ENCODE assay signal across 27 mouse cellular contexts in the genomic region with DNA sequence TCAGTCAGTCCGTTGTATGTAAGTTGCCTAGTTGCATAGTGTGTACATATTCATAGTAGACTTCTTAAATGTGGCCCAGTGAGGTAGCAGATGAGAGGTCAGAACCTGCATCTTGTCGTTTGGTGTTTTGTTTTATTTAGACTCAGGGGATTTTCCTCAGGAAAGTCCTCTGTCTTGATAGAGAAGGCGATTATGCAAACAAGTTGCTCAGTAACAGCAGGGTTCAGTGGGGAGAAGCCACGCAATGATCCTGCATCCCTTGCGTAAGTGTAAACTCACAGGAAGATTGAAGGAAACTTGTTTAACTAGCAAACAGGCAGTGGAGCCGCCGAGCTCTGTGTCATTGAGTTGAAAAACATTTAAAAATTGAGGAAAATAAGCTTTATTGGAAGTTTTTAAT. TPM values are rescaled to one million over a fixed set of nuclear protein-coding genes. Genes with fewer than 3 reads are reported as not detected.
A peak's percentile ranks its signal among the peaks of the same experiment; 100 is the strongest.
DNase-seq lines count a peak whose midpoint lies in the region; ATAC-seq and TF ChIP-seq lines count a peak whose summit lies in the region.
"Had no signal": no experiment of that assay in that cellular context is flagged by ENCODE, and none has a peak within 500 bp of the region (broad histone marks: within the 10 kb centered on the region; RNA-seq: fewer than 3 reads in every experiment).

No protein-coding gene starts in this region.

- no peaks in the 10 kb centered on the region for H3K27me3 ChIP-seq in forebrain, embryonic 11.5 days (ENCODE audit: control insufficient read depth, insufficient read depth, low read length)
- no peaks in the 10 kb centered on the region for H3K27me3 ChIP-seq in forebrain, embryonic 13.5 days
- no peaks in the 10 kb centered on the region for H3K27me3 ChIP-seq in liver, postnatal 0 days (ENCODE audit: insufficient read depth, low read length)
- H3K27me3 ChIP-seq in liver, embryonic 11.5 days (replicated peaks; ENCODE audit: control insufficient read depth, insufficient read depth, low read length) = no peaks in the 10 kb centered on the region
- H3K27me3 ChIP-seq: embryonic facial prominence, embryonic 13.5 days; forebrain, embryonic 15.5 days; hindbrain, embryonic 13.5 days; intestine, embryonic 15.5 days had no signal

- TF ChIP-seq EP300 in liver, postnatal 0 days (IDR thresholded peaks at IDR 0.05; ENCODE audit: low read depth) = no peak

- intact Hi-C loops in left cerebral cortex, postnatal 10 days (cut with DNase I) = no loop called here

- H3K36me3 ChIP-seq in forebrain, embryonic 11.5 days (ENCODE audit: control insufficient read depth, insufficient read depth, low read length) = no peaks in the 10 kb centered on the region
- peaks cover 16% of the 10 kb centered on the region for H3K36me3 ChIP-seq in forebrain, embryonic 13.5 days (ENCODE audit: poor library complexity, severe bottlenecking)
- no peaks in the 10 kb centered on the region; the same call in 1 of the 2 replicates for H3K36me3 ChIP-seq in liver, postnatal 0 days (replicated peaks; ENCODE audit: insufficient read depth, low read length)
- H3K36me3 ChIP-seq in liver, embryonic 11.5 days (ENCODE audit: control insufficient read depth, insufficient read depth, low read length) = peaks cover 7% of the 10 kb centered on the region; the same call in 1 of the 2 replicates

- WGBS in forebrain, embryonic 11.5 days = 69% methylated on average over 7 of the region's 7 CpGs
- WGBS in forebrain, embryonic 13.5 days = 54% methylated on average over 7 of the region's 7 CpGs
- WGBS in liver, postnatal 0 days (ENCODE audit: insufficient replicate concordance) = 65% methylated on average over 7 of the region's 7 CpGs
- 75% methylated on average over 7 of the region's 7 CpGs for WGBS in liver, embryonic 11.5 days

- H3K4me1 ChIP-seq in forebrain, embryonic 11.5 days (replicated peaks; ENCODE audit: control insufficient read depth, insufficient read depth, low read length) = no peaks in the 10 kb centered on the region
- H3K4me1 ChIP-seq in forebrain, embryonic 13.5 days = peaks cover 8% of the 10 kb centered on the region; the same call in 1 of the 2 replicates
- H3K4me1 ChIP-seq in liver, postnatal 0 days (ENCODE audit: insufficient read depth) = 0 out of 2 replicates have a peak, but pooled peaks cover 4% of the 10 kb centered on the region
- H3K4me1 ChIP-seq in liver, embryonic 11.5 days (replicated peaks; ENCODE audit: control insufficient read depth, insufficient read depth, low read length) = no peaks in the 10 kb centered on the region
- H3K4me1 ChIP-seq: embryonic facial prominence, embryonic 10.5 days; embryonic facial prominence, embryonic 13.5 days; hindbrain, embryonic 10.5 days; hindbrain, embryonic 13.5 days; intestine, embryonic 15.5 days had no signal

- H3K9ac ChIP-seq in forebrain, embryonic 11.5 days (ENCODE audit: low read length) = no peak overlapping the region
- H3K9ac ChIP-seq in forebrain, embryonic 13.5 days = no peak overlapping the region
- H3K9ac ChIP-seq in liver, postnatal 0 days (replicated peaks) = no peak overlapping the region
- no peak overlapping the region for H3K9ac ChIP-seq in liver, embryonic 11.5 days (ENCODE audit: low read depth, low read length)
- H3K9ac ChIP-seq: embryonic facial prominence, embryonic 13.5 days; forebrain, embryonic 15.5 days; hindbrain, embryonic 13.5 days; intestine, embryonic 15.5 days had no signal

- no peak for ATAC-seq in forebrain, embryonic 11.5 days (replicated peaks; ENCODE audit: low FRiP score)
- no peak for ATAC-seq in forebrain, embryonic 13.5 days
- ATAC-seq in liver, postnatal 0 days = peak; percentile 29; the same call in 1 of the 2 replicates
- ATAC-seq in liver, embryonic 11.5 days (replicated peaks; ENCODE audit: low FRiP score) = no peak
- peak; percentile 66 for ATAC-seq in granulocyte monocyte progenitor cell, adult 5-6 weeks (replicated peaks; ENCODE audit: poor library complexity, severe bottlenecking)
- ATAC-seq: activated CD4-positive, CD25-positive, alpha-beta regulatory T cell, adult 4 months; CD4-positive, CD25-positive, alpha-beta regulatory T cell, adult 4 months; forebrain, embryonic 15.5 days; hindbrain, embryonic 16.5 days; intestine, embryonic 15.5 days had no signal

- H3K4me3 ChIP-seq in forebrain, embryonic 11.5 days (ENCODE audit: low read depth, low read length) = no peak overlapping the region
- H3K4me3 ChIP-seq in forebrain, embryonic 13.5 days = no peak overlapping the region
- H3K4me3 ChIP-seq in liver, postnatal 0 days (ENCODE audit: low read depth, low read length) = no peak overlapping the region
- no peak overlapping the region for H3K4me3 ChIP-seq in liver, embryonic 11.5 days (ENCODE audit: low read depth, low read length)
- H3K4me3 ChIP-seq: embryonic facial prominence, embryonic 10.5 days; embryonic facial prominence, embryonic 13.5 days; forebrain, embryonic 10.5 days; forebrain, embryonic 15.5 days; hindbrain, embryonic 10.5 days; hindbrain, embryonic 13.5 days; intestine, embryonic 15.5 days had no signal

- no peak for TF ChIP-seq CTCF in liver, postnatal 0 days (IDR thresholded peaks at IDR 0.05; ENCODE audit: low read depth)

- no peaks in the 10 kb centered on the region for H3K9me3 ChIP-seq in forebrain, embryonic 11.5 days (ENCODE audit: control insufficient read depth, low read length)
- H3K9me3 ChIP-seq in forebrain, embryonic 13.5 days (replicated peaks) = no peaks in the 10 kb centered on the region
- H3K9me3 ChIP-seq in liver, postnatal 0 days (ENCODE audit: low read length) = no peaks in the 10 kb centered on the region
- no peaks in the 10 kb centered on the region for H3K9me3 ChIP-seq in liver, embryonic 11.5 days (ENCODE audit: control insufficient read depth, low read length)
- H3K9me3 ChIP-seq: embryonic facial prominence, embryonic 10.5 days; embryonic facial prominence, embryonic 13.5 days; forebrain, embryonic 15.5 days; hindbrain, embryonic 10.5 days; hindbrain, embryonic 13.5 days; intestine, embryonic 15.5 days had no signal

- H3K27ac ChIP-seq in forebrain, embryonic 11.5 days (ENCODE audit: low read depth, low read length) = peak overlapping the region; percentile 25; the same call in 1 of the 2 replicates
- no peak overlapping the region for H3K27ac ChIP-seq in forebrain, embryonic 13.5 days
- no peak overlapping the region for H3K27ac ChIP-seq in liver, postnatal 0 days (ENCODE audit: low read depth)
- H3K27ac ChIP-seq in liver, embryonic 11.5 days (ENCODE audit: low read depth, low read length) = no peak overlapping the region
- H3K27ac ChIP-seq: embryonic facial prominence, embryonic 10.5 days; embryonic facial prominence, embryonic 13.5 days; forebrain, embryonic 10.5 days; forebrain, embryonic 15.5 days; hindbrain, embryonic 10.5 days; hindbrain, embryonic 13.5 days; intestine, embryonic 15.5 days had no signal

- H3K4me2 ChIP-seq in forebrain, embryonic 11.5 days (ENCODE audit: low read depth, low read length, severe bottlenecking) = no peak overlapping the region
- H3K4me2 ChIP-seq in forebrain, embryonic 13.5 days = no peak overlapping the region
- no peak overlapping the region for H3K4me2 ChIP-seq in liver, postnatal 0 days (ENCODE audit: low read depth, low read length)
- no peak overlapping the region for H3K4me2 ChIP-seq in liver, embryonic 11.5 days
- H3K4me2 ChIP-seq: embryonic facial prominence, embryonic 13.5 days; forebrain, embryonic 15.5 days; heart, embryonic 11.5 days; hindbrain, embryonic 13.5 days; intestine, embryonic 15.5 days had no signal

- DNase-seq in forebrain, embryonic 11.5 days (ENCODE audit: low spot score) = no peak
- no peak for DNase-seq in liver, postnatal 0 days
- no peak for DNase-seq in liver, embryonic 11.5 days (ENCODE audit: low spot score)
- DNase-seq in yolk sac, embryonic 10.5 days (ENCODE audit: low spot score) = peak; percentile 8
- no peak for DNase-seq in cerebellum, adult 11 months
- no peak for DNase-seq in left cerebral cortex, postnatal 10 days (ENCODE audit: extremely low spot score in 1 of 2, low spot score in 2 of 2)
- DNase-seq: adrenal gland, postnatal 10 days; adrenal gland, postnatal 36 days; cerebellum, adult 2 months; cerebellum, adult 9-11 months; cerebellum, postnatal 36 days; embryo, embryonic 11 days; gastrocnemius, postnatal 25 days; heart, postnatal 36 days had no signal

RNA-seq across cellular contexts. Expression of a gene that starts 20.5 kb away (rescaled TPM):
- 10.7 and 11.2 TPM in 2 replicates for polyA plus RNA-seq in forebrain, embryonic 11.5 days (2014; fragmentation: Nextera tagmentation; extraction: Ambion mirVana)
- polyA plus RNA-seq in forebrain, embryonic 13.5 days (2015; fragmentation: Nextera tagmentation; extraction: Ambion mirVana) = 6.3 and 7.3 TPM in 2 replicates
- 6.4 and 6.9 TPM in 2 replicates for polyA plus RNA-seq in liver, postnatal 0 days (2015; fragmentation: Nextera tagmentation; extraction: Ambion mirVana)
- polyA plus RNA-seq in liver, embryonic 11.5 days (2014; fragmentation: Nextera tagmentation; extraction: Ambion mirVana) = 9.0 and 9.8 TPM in 2 replicates
- 6.2 and 7.4 TPM in 2 replicates for total RNA-seq in granulocyte monocyte progenitor cell, adult 5-6 weeks (2014; fragmentation: Nextera tagmentation)
- 4.8 and 7.1 TPM in 2 replicates for total RNA-seq in granulocyte monocyte progenitor cell, adult 5-6 weeks (2017)
- 10 to 100 TPM; 39.1 to 41.5 TPM for total RNA-seq in left cerebral cortex, postnatal 10 days (2021)

RNA-seq across cellular contexts. Expression of a gene that starts 23.7 kb away (rescaled TPM):
- 3,092 and 3,427 TPM in 2 replicates for polyA plus RNA-seq in forebrain, embryonic 11.5 days (2014; fragmentation: Nextera tagmentation; extraction: Ambion mirVana)
- 2,450 and 2,763 TPM in 2 replicates for polyA plus RNA-seq in forebrain, embryonic 13.5 days (2015; fragmentation: Nextera tagmentation; extraction: Ambion mirVana)
- polyA plus RNA-seq in liver, postnatal 0 days (2015; fragmentation: Nextera tagmentation; extraction: Ambion mirVana) = 651 and 676 TPM in 2 replicates
- polyA plus RNA-seq in liver, embryonic 11.5 days (2014; fragmentation: Nextera tagmentation; extraction: Ambion mirVana) = 2,121 and 2,201 TPM in 2 replicates
- total RNA-seq in granulocyte monocyte progenitor cell, adult 5-6 weeks (2014; fragmentation: Nextera tagmentation) = 1,151 and 1,351 TPM in 2 replicates
- 1,517 and 1,875 TPM in 2 replicates for total RNA-seq in granulocyte monocyte progenitor cell, adult 5-6 weeks (2017)
- total RNA-seq in left cerebral cortex, postnatal 10 days (2021) = 100 to 1,000 TPM; 180 to 201 TPM

RNA-seq across cellular contexts. Expression of a gene that starts 30.3 kb away (rescaled TPM):
- 102 and 107 TPM in 2 replicates for polyA plus RNA-seq in forebrain, embryonic 11.5 days (2014; fragmentation: Nextera tagmentation; extraction: Ambion mirVana)
- polyA plus RNA-seq in forebrain, embryonic 13.5 days (2015; fragmentation: Nextera tagmentation; extraction: Ambion mirVana) = 126 and 129 TPM in 2 replicates
- polyA plus RNA-seq in liver, postnatal 0 days (2015; fragmentation: Nextera tagmentation; extraction: Ambion mirVana) = 44.3 and 46.5 TPM in 2 replicates
- polyA plus RNA-seq in liver, embryonic 11.5 days (2014; fragmentation: Nextera tagmentation; extraction: Ambion mirVana) = 100 and 105 TPM in 2 replicates
- total RNA-seq in granulocyte monocyte progenitor cell, adult 5-6 weeks (2014; fragmentation: Nextera tagmentation) = 62.4 and 76.7 TPM in 2 replicates
- 69.4 and 87.9 TPM in 2 replicates for total RNA-seq in granulocyte monocyte progenitor cell, adult 5-6 weeks (2017)
- 10 to 100 TPM; 66.2 to 68.8 TPM for total RNA-seq in left cerebral cortex, postnatal 10 days (2021)

Comparison
In these comparisons a context has a peak if more than half of its experiments do, and no peak if none do; other contexts are left out.
1. ATAC-seq: peak in liver, postnatal 0 days (single experiment) and granulocyte monocyte progenitor cell, adult 5-6 weeks (single experiment); none in forebrain, embryonic 11.5 days (single experiment), forebrain, embryonic 13.5 days (single experiment) and liver, embryonic 11.5 days (single experiment).